Mouse (Mus musculus) spleen, adult 2 months (tissue): ENCODE results near the gene Asb12.

Experiments used
- CTCF ChIP-seq: fragments of 200-500 bp; IDR thresholded peaks from 2 replicates; pipeline ENCODE4 v1.5.1; 2011; ENCODE audit warnings: mild to moderate bottlenecking, inconsistent platforms; ENCODE audit not compliant: insufficient read depth, insufficient read length, insufficient replicate concordance; ENCODE audit errors: extremely low read depth
- POLR2A ChIP-seq: fragments of 200-500 bp; IDR thresholded peaks from 2 replicates; pipeline ENCODE4 v1.6.1; 2011; ENCODE audit warnings: low read depth, low read length, inconsistent platforms

DNA sequence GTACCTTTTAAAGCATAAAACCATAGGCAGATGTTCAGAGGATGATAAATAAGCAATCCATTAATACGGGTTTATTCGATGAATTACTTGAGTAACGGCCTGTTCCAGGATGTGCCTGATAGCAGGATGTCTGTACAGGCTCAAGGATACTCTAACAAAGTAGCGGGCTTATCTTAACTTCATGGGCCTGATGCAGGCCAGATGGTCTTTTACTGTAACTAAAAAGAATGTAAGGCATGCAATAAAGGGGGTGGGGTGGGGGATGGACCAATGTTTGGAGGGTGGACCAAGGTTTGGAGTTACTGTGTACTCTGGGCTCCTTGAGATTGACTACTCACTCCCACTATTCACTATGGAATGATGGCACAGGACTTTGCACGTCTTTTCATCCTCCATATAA, 42.8 kb upstream of the Asb12 start:
- TF ChIP-seq POLR2A (no peak), CTCF (no peak)
